Mouse (Mus musculus) urinary bladder, postnatal 4 days (tissue): ENCODE data around the gene Ssu2.
A peak's percentile ranks its signal among the peaks of the same experiment; 100 is the strongest.

Experiments used
- DNase-seq, 2 experiments: peaks; one replicate each; pipeline ENCODE4 v3.0.0; 2021 to 2022; ENCODE audit warnings: low spot score in 2 of 2

Ssu2 gene

GRCm38 (mm10) chr6:112387947-112388346 is at the start of gene Ssu2:
Gene Ssu2 (minus strand): TSS chr6:112388023.
- DNase-seq = no peak

DNA sequence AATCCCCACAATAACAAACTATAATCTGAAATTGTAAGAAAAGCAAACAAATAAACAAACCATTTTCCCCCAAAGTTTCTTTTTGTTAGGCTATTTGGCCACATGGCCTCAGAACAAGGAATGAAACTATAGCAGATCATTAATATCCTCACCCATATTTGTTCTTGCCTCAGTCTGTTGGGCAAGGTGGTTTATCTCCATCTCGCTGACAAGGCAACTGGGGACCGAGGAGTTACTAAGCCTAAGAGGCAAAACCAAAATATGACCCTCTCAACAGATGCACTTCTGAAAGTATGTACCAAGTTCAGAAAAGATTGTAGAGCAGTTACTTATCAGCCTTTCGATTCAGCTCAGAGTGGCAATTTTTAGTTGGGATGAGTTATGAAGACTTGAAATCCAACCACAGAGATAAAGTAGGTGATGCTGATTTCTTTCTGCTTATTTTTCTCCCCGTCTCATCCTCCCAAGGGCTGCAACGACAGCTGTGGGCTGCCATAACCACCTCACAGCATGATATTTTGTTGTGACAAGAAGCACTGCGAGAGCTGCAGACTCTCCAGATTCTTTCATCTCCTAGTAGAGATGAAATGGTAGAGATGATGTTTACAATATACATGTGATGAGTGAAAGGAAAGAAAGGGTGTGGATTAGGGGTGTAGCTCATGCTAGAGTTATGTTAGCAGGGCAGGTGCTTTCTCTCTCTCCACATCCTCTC is 38.4 kb upstream of the Ssu2 start:
- no peak for DNase-seq

DNA sequence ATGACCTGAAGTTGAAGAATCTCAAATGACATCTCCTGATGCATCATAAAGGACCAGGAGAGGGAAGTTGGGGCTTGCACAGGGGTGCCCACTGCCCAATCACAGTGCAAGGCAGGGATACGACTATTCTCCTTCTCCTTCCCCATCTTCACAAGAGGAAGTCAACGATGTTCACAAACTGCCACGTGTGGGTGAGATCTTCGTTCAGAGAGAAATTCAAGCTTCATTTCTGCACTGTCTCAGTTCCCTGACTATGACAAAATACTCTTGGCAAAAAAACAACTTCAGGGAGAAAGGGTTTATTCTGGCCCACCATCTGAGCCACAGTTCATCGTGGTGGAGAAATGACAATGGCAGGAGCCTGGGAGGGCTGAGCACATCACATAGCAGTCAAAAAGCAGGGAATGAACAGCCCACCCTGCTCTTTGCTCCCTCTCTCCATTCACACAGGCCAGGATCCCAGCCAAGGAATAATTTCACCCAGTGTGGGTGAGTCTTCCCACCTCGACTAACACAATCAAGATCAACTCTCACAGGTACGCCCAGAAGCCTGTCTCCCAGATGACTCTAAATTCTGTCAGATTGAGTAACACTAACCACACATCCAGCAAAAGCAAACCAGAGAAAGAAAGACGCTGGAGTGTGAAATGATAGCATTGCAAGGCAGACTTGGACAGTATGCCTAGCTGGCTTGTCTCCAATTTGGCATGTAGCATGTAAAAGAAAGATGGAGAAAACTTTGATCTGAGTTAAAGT is 36.1 kb upstream of the Ssu2 start:
- no peak for DNase-seq

DNA sequence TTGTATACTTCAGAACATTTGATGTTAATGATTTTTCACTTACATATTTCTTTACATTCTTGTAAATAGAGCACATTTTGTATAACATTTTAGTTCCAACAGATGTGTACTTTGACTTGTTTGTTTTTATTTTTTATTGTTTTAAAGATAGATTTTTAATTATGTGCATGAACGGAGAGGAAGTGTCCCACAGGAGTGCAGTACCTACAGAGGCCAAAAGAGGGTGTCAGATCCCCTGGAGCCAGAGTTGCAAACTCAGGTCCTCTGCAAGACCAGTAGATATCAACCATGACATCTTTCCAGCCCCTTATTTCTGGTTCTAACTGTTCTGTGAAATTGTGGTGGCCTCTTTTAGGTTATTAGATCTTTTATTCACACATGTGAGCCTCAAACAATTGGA is 33.1 kb upstream of the Ssu2 start:
- no peak for DNase-seq

- DNase-seq = no peak
Measured at GRCm38 (mm10) chr6:112419333-112419732, 31.5 kb upstream of the Ssu2 start.

- DNase-seq = no peak
Measured at GRCm38 (mm10) chr6:112404111-112404510, 16.3 kb upstream of the Ssu2 start.

DNA sequence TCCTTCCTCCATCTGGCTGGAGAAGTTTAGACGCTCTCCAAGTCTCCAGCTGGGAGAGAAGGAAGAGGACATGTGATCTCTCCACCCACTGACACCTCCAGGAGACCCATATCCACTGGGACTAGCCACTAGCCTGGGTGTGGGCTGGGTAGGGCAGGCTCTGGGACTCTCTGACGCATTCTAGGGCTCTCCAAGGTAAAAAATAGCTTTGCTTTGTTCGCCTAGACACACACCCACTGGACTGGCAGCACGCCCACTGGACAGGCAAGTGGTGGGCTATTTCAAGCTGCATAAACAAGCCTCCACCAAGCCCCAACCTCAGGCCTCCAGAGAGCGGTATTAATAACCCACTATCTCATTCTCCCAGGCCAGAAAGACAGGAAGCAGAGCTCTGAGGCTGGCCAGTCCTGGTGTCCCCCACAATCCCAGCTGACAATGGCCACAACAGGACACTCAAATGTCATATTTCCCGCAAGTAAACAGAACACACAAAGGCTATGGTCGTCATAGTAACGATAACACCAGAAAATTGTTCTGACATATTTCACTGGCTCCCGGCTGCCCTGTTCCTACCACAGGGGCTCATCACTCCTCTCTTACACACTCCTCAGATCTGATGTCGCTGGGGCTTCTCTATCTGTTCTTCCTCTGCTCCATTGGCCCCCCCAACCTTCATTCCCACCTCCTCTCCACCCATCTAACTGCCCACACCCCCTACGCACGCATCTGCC is 14.3 kb upstream of the Ssu2 start:
- no peak for DNase-seq

DNA sequence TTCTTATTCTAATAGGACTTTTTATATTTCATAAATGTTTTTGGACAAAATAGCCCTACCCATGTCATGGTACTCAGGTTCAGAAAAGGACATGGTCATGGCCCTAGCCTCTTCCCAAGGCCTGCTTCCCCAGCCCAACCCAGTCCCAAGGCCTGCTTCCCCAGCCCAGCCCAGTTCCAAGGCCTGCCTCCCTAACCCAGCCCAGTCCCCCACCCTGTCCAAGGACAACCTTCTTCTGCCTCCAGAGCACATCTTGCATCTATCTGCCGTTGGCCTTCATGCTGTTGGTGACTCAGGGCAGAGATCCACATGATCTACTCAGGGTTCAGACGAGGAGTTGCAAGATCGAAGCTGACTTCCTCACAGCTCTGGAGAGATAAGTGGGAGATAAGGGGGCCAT is 9.5 kb upstream of the Ssu2 start:
- DNase-seq = no peak

DNA sequence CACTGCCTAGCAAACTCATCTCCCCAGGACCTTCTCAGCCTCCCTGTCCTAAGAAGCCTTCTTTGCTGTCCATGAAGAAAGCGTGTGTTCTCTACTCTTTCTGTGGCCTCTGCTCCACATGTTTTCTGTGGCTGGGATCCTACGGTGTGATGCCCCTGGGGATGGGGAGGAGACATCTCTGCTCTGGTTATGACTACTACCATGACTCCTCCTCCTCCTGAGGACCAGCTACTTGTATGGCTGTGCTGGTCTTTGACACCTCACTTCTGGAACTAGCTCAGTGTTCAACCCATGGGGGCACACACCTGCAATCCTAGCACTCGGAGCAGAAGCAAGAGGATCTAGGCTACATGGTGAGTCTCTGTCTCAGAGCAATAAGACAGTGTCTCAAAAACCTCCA is 8.5 kb upstream of the Ssu2 start:
- DNase-seq = no peak

DNA sequence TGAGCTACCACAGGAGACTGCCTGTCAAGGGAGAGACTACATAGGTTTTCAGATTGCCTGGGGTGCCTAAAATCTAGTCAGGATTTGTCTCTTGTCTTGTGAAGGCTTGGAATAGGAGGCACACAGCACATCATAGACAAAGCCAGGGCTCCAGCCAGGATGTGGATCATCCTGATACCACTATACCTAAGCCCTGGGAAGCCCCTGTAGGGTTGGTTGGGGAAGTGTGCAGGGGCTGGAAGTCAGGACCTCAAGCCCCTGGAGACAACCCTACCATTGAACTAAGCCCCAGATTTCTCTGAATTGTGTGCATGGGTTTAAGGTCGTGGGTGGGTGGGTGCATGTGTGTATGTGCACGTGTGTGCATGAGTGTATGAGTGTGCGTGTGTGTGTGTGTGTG is 562 bp upstream of the Ssu2 start:
- no peak for DNase-seq

GRCm38 (mm10) chr6:112386260-112386659 is 1.6 kb downstream of the Ssu2 start:
- no peak for DNase-seq

GRCm38 (mm10) chr6:112382990-112383685 is 4.7 kb downstream of the Ssu2 start:
- no peak for DNase-seq

GRCm38 (mm10) chr6:112379054-112379453 is 8.8 kb downstream of the Ssu2 start:
- DNase-seq = no peak

DNA sequence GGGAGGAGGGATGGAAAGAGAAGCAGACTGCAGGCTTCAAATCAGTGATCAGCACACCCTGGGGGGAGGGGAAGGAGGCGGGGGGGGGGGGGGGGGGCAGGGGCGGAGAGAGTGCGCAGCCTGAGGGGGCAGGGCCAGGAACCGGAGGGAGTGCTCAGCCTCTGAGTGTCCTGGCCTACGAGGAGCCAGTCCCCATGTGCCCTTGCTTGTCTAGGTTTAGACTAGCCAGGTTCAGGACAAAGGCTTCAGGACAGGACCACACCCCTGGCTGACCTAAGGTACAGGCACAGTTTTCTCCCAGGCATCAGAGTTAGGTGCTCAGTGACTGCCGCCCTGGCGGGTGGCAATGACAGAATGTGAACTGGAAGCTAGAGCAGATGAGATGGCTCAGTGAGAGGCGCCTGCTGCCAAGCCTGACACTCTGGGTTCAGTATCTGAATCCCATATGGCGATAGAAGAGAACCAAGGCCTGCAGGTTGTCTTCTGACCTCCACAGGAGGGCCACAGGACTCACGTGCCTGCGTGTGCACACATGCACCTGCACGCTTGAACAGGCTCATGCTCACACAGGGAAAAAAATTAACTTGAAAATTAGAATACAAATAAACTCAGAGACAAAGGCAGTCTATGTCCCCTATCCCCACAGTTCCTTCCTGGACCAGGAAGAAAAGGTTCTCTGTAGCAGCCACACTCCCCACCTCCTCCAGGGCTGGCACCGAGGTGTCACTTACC is 12.0 kb downstream of the Ssu2 start:
- no peak for DNase-seq

DNA sequence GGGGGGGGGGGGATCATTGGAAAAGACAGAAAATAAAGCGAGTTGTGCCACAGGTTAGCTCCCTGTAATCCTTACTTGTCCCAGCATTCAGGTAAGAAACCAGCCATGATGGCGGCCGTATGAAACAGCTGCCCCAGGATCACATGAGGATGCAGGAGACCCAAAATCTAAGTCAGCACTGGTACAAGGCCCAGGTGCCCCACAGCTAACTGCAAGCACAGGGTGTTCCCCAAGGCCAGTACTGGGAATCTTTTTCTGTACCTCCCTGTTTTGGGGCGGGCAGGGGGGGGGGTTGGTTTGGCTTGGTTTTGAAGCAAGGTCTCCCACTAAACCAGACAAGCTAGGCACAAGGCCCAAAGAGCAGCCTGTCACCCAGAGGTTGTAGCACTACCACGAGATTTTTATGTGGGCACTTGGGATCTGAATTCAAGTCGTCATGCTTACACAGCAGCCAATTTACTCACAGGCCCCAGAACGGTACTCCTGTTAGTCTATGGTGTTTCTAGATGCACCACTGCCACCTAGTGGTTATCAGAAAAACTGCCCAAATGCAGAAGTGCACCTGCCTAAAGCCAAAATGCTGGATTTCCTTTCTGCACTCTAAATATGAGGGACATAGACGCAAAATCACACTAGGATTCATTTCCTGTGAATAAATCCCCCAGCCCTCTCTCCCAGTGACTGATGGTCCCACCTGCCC is 13.8 kb downstream of the Ssu2 start:
- DNase-seq = no peak

DNA sequence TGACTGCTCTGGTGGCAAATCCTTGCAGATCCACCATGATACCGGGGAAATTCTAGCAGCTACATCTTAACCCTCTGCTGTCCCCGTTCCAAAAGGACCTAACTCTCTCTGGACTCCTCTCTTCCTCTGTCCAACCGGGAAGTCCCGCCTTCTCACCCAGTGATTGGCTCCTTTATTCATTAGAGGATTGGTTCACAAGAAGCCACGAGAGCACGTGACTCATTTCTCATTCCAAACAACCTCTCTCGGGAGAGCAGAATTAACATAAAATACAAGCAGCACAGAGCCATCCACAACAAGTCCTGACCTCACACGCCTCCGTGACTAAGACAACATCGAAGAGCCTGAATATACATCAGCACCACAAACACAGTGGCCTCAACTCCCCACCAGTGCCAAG is 22.5 kb downstream of the Ssu2 start:
- DNase-seq = no peak

GRCm38 (mm10) chr6:112364581-112364980 is 23.2 kb downstream of the Ssu2 start:
- no peak for DNase-seq

GRCm38 (mm10) chr6:112362349-112362958 is 25.4 kb downstream of the Ssu2 start:
- DNase-seq = peak; percentile 51 to 72

GRCm38 (mm10) chr6:112360676-112361075 is 27.1 kb downstream of the Ssu2 start:
- DNase-seq = no peak

GRCm38 (mm10) chr6:112359341-112359740 is 28.5 kb downstream of the Ssu2 start:
- no peak for DNase-seq
